Mouse (Mus musculus): ENCODE measurements around the gene Arid5b.

The Arid5b gene

DNA sequence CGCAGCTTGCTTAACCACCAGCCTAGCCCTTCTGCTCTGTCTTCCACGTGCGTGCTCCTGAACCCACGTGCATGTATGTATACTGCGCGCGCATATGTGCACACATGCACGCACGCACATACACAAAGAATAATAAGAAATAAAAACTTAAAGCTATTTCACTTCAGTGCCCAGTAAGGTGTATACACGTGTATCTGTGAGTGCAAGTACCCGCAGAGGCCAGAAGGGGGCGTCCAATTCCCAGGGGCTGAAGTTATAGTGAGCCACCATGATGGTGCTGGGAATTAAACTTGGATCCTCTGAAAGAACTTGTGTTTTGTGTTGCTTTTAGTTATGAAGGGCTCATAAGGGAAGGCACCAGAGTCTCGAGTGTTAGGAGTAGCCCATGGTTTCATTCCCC is 227.7 kb downstream of the Arid5b start:
- no peak for DNase-seq (ENCODE audit: low spot score in 2 of 2)

DNA sequence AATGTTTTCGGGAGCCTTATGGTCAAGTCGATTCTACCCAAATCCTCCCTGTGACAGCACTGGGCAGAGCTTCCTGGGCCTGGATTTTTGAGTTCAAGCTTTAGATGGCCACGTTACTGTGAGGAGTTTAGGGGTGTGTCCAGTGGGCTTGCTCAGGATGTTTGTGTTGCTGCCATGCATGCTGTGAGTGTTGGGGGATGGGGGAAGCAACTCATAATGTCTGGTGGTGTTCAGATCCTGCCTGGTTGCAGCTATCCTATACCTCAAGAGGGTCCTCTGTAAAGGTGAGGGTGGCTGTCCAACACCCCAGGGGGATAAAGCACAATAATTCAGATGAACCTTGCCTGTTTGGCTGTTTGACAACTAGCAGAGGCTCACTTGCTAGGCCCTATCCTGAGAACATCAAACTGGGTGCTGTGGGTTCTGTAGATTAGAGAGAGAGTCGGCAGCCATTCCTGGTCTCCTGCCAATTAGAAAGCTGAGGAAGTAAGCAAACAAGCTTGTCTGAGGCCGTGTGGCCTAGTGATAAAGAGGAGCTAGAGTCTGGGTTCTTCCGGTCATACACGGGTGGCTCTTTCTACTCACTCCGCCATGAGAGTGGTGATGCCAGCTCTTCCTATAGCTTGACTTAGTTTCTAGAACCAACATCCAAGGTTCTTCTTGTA is 229.8 kb downstream of the Arid5b start:
- DNase-seq (ENCODE audit: low spot score in 2 of 2): no peak

DNA sequence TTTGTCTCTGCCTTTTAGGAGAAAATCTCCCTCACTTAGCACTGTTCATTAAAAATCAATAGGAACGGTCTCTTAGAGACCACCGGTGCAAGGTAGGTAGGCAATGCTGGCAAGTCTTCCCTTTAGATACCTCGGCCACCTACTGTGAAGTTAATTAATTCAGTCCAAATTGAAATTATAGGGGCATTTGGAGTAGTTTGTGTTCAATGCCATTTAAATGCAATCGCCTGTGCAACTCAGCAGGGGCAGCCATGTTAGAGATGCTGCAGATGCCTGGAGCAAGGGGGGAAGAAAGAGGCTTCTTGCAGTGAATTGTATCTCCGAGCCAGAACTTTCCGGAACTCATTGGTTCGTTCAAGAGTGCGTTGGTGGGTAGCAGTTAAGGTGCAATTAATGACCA is 233.7 kb downstream of the Arid5b start:
- DNase-seq (ENCODE audit: low spot score in 2 of 2): no peak

DNA sequence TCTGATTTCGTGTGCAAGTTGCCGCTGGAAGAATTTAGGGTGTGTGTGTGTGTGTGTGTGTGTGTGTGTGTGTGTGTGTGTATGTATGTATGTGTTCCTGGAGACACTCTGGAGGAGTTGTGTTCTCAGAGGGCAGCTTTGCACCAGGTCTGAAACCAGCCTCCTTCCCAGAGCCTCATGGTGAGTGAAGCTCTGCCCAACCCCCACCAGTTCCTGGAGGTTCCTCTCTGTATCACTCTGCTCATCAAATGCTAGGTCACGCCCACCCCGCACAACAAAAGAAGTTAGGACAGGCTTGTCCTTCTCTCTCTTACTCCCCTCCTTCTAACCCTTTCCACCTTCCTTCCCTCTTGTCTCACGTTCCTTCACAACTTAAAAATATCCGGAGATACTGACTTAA is 234.6 kb downstream of the Arid5b start:
- no peak for DNase-seq (ENCODE audit: low spot score in 2 of 2)

Measured in spleen, postnatal 14 days (tissue).